Mouse (Mus musculus) left cerebral cortex, postnatal 36 days (tissue): Measurements from ENCODE around the gene Pltp. TPM values are rescaled to one million over a fixed set of nuclear protein-coding genes. Genes with fewer than 3 reads are reported as not detected.

ENCODE experiments used
- DNase-seq, 2 experiments: peaks; one replicate each; pipeline ENCODE4 v3.0.0; 2021 to 2022; ENCODE audit warnings: low spot score in 2 of 2, mixed read lengths in 1 of 2
- intact Hi-C: fragments of 180-260 bp; cut with DNase I; formaldehyde crosslinking; loops from one replicate; pipeline ENCODE4 v1.15.1; 2025
- total RNA-seq, 2 experiments: library from RNA; stranded (reverse); gene quantifications; 2 replicates each; pipeline ENCODE4 v1.2.3; 2021

The Pltp gene
- total RNA-seq, 2 experiments from 2014 or later: 81.9 to 86.4 TPM

GRCm38 (mm10) chr2:164790451-164790850 lies 67.1 kb downstream of the Pltp start:
- no peak for DNase-seq
- intact Hi-C loops: no loop called here

Other genes starting within 250 kb of the Pltp start
- not detected for gene Wfdc6b, start 244.2 kb downstream of the Pltp start, total RNA-seq
- gene Wfdc8, start 244.1 kb downstream of the Pltp start, total RNA-seq: not detected
- not detected for gene Wfdc16, start 218.9 kb downstream of the Pltp start, total RNA-seq
- gene Wfdc10, start 201.7 kb downstream of the Pltp start, total RNA-seq: not detected
- not detected for gene Wfdc9, start 201.1 kb downstream of the Pltp start, total RNA-seq
- gene Wfdc11, start 183.6 kb downstream of the Pltp start, total RNA-seq: not detected
- gene Wfdc13, start 172.6 kb downstream of the Pltp start, total RNA-seq: not detected
- not detected for gene Spint4, start 159.2 kb downstream of the Pltp start, total RNA-seq
- not detected for gene Spint5, start 142.4 kb downstream of the Pltp start, total RNA-seq
- gene Wfdc3, start 111.8 kb downstream of the Pltp start, total RNA-seq: 1 to 10 TPM; 1.2 to 2.4 TPM
- gene Dnttip1, start 111.7 kb downstream of the Pltp start, total RNA-seq: 10 to 100 TPM; 33.5 to 37.8 TPM
- gene Ube2c, start 87.8 kb downstream of the Pltp start, total RNA-seq: 1 to 10 TPM in 1 of 2 experiments, under 1 TPM in 1; 0.57 to 1.3 TPM
- gene Tnnc2, start 77.7 kb downstream of the Pltp start, total RNA-seq: under 1 TPM in 1 of 2 experiments, not detected in 1; 0.96 TPM
- 10 to 100 TPM; 54.9 to 59.5 TPM for gene Snx21, start 71.9 kb downstream of the Pltp start, total RNA-seq
- gene Acot8, start 52.8 kb downstream of the Pltp start, total RNA-seq: 10 to 100 TPM; 25.5 to 27.6 TPM
- gene Zswim3, start 52.6 kb downstream of the Pltp start, total RNA-seq: 1 to 10 TPM; 8.2 to 8.3 TPM
- 10 to 100 TPM; 22.0 to 22.8 TPM for gene Zswim1, start 35.0 kb downstream of the Pltp start, total RNA-seq
- 1 to 10 TPM in 1 of 2 experiments, not detected in 1; 1.7 TPM for gene Spata25, start 29.2 kb downstream of the Pltp start, total RNA-seq
- 100 to 1,000 TPM; 104 to 105 TPM for gene Ctsa, start 24.8 kb downstream of the Pltp start, total RNA-seq
- 1 to 10 TPM; 3.8 to 5.3 TPM for gene Neurl2, start 24.3 kb downstream of the Pltp start, total RNA-seq
- gene Pcif1, start 21.6 kb upstream of the Pltp start, total RNA-seq: 10 to 100 TPM; 42.8 to 46.7 TPM
- gene Zfp335, start 54.0 kb upstream of the Pltp start, total RNA-seq: 10 to 100 TPM; 22.6 to 28.5 TPM
- gene Mmp9, start 83.1 kb upstream of the Pltp start, total RNA-seq: 1 to 10 TPM; 1.7 to 2.1 TPM
- 100 to 1,000 TPM; 521 to 559 TPM for gene Slc12a5, start 103.1 kb upstream of the Pltp start, total RNA-seq
- 10 to 100 TPM; 41.4 to 66.1 TPM for gene Ncoa5, start 177.2 kb upstream of the Pltp start, total RNA-seq
- 1 to 10 TPM; 1.0 to 1.6 TPM for gene Cd40, start 197.9 kb upstream of the Pltp start, total RNA-seq
- not detected for gene 1700025C18Rik, start 233.0 kb upstream of the Pltp start, total RNA-seq